Mouse (Mus musculus) small intestine, adult 2 months (tissue): ENCODE results near the gene Rabggta.

ENCODE experiments used
- CTCF ChIP-seq: fragments of 200-500 bp; IDR thresholded peaks from 2 replicates; pipeline ENCODE4 v1.5.1; 2012; ENCODE audit warnings: low read depth, mild to moderate bottlenecking, control low read depth, inconsistent platforms, low read length, moderate library complexity, mixed read lengths; ENCODE audit not compliant: insufficient replicate concordance, insufficient read length; ENCODE audit errors: extremely low read depth
- POLR2A ChIP-seq: fragments of 200-500 bp; IDR thresholded peaks from 2 replicates; pipeline ENCODE4 v1.6.1; 2012; ENCODE audit warnings: low read depth, mild to moderate bottlenecking, control low read depth, inconsistent platforms, low read length, moderate library complexity

DNA sequence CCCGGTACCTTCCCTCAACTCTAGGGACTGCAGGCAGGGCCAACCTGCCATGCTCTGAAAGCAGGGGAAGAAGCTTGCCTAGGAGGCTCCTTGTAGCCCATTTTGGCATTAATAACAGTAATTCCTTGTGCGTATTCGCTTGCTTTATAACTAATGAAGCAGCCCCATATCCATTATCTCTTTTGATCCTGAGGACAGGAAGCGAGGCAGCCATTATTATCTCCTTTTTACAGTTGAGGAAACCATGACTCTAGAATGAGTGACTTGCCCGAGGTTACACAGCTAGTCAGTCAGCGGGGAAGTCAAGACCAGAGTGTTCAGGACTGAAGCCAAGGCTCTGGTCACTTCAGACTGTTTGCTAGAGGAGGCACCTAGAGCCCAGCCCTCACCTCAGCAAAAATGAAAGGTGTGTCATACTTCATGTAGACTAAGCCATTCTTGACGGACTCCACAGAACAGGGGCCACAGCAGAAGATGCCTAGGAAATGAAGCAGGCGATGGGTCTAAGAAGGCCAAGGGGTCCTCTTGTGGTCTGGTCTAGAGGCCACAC lies 15.9 kb downstream of the Rabggta start:
- TF ChIP-seq CTCF = no peak
- TF ChIP-seq POLR2A = no peak
